Mouse (Mus musculus): ENCODE measurements around the gene Ehd3. TPM values are rescaled to one million over a fixed set of nuclear protein-coding genes. Genes with fewer than 3 reads are reported as not detected.

Gene Ehd3
- polyA plus RNA-seq, 1 experiment from 2014 or later: 5.2 TPM

Other genes with a start within 250 kb of the Ehd3 start
- 7.0 and 9.0 TPM in 2 replicates for gene Galnt14, start 93.7 kb upstream of the Ehd3 start, polyA plus RNA-seq (2015; fragmentation: Nextera tagmentation; extraction: Ambion mirVana)
- 2.8 and 3.4 TPM in 2 replicates for gene Xdh, start 146.1 kb downstream of the Ehd3 start, polyA plus RNA-seq (2015; fragmentation: Nextera tagmentation; extraction: Ambion mirVana)
- gene Srd5a2, start 243.8 kb downstream of the Ehd3 start, polyA plus RNA-seq (2015; fragmentation: Nextera tagmentation; extraction: Ambion mirVana): not detected in 2 replicates

All from embryonic facial prominence, embryonic 15.5 days (tissue).